Mouse (Mus musculus): ENCODE results near the gene Adgrf3.

DNA sequence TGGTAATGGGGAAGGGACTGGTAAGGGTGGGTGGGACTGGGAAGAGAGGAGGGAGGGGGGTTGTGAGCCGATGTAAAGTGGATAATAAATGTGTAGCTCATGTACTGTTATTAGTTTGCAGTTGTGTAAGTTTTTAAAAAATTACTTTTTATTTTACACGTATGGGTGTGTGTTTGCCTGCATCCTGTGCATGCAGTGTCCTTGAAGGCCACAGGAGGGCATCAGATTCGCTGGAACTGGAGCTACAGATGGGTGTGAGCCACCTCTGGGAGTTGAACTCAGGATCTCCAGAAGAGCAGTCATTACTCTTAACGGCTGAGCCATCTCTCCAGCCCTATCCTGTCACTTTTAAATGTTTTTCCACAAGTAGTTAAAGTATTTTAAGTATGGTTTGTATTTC is 25.4 kb upstream of the Adgrf3 start:
- no peak for TF ChIP-seq CTCF (IDR thresholded peaks at IDR 0.05; ENCODE audit: control insufficient read depth, insufficient read depth, insufficient read length)
- no peak for TF ChIP-seq MYOG (IDR thresholded peaks at IDR 0.05; ENCODE audit: control insufficient read depth, extremely low read depth, insufficient read length)

Data from C2C12 (cell line).